Mouse (Mus musculus): ENCODE data around the gene Gm12169.
"Not testable (repeated sequence)": the region's sequence is repeated elsewhere in the genome, so short reads cannot be mapped to it uniquely, and the experiment has no call there.

Gm12169 gene

GRCm38 (mm10) chr11:46523912-46524311 is at the start of gene Gm12169:
TSS of gene Gm12169 (plus strand) at chr11:46524212.
- DNase-seq, result no peak

DNA sequence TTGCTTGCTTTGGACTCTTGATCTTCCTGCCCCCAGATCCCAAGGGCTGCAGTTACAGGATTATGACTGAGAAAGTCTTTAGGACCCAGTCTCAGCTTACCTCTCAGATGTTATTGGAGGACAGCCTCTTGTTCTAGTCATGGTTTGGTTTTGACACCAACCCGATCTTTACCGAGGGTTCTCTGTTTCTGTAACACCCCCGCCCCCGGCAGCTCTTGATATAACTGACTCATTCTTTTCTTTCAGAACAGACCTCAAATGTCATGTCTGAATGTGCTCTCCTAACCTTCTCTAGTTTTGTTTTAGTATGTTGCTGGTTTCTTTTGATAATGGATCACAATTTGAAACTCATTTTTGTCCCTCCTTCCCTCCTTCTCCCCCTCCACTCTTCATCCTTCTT is 49.8 kb upstream of the Gm12169 start:
- no peak for DNase-seq

DNA sequence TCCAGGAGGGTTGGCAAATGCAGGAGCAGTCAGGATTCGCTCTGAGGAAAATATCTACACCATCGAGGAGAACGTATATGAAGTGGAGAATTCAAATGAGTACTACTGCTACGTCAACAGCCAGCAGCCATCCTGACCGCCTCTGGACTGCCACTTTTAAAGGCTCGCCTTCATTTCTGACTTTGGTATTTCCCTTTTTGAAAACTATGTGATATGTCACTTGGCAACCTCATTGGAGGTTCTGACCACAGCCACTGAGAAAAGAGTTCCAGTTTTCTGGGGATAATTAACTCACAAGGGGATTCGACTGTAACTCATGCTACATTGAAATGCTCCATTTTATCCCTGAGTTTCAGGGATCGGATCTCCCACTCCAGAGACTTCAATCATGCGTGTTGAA is 44.7 kb upstream of the Gm12169 start:
- DNase-seq, result no peak

DNA sequence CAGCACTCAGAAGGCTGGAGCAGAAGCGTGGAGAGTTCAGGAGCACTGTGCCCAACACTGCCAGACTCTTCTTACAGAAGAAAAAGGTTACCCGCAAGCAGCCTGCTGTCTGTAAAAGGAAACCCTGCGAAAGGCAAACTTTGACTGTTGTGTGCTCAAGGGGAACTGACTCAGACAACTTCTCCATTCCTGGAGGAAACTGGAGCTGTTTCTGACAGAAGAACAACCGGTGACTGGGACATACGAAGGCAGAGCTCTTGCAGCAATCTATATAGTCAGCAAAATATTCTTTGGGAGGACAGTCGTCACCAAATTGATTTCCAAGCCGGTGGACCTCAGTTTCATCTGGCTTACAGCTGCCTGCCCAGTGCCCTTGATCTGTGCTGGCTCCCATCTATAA is 43.5 kb upstream of the Gm12169 start:
- DNase-seq, result no peak

DNA sequence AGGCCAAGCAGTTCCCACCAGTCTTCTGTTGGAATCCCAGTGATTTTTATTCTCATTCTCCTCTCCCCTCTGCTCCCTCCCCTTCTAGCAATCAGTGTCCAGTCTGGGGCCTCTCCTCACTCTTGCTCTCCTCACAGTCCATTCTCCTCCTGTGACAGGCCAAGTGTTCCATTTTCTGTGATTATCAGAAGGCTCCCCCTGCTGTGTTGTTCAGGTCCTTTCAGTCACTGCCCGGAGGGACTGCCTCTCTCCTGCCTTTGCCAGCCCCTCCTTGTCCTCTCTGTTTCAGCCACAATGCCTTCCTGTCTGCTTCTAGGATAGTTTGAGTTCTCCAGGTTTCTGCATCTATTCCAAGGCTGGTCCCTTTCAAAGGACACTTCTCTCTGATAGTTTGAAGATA is 35.8 kb upstream of the Gm12169 start:
- no peak for DNase-seq

DNA sequence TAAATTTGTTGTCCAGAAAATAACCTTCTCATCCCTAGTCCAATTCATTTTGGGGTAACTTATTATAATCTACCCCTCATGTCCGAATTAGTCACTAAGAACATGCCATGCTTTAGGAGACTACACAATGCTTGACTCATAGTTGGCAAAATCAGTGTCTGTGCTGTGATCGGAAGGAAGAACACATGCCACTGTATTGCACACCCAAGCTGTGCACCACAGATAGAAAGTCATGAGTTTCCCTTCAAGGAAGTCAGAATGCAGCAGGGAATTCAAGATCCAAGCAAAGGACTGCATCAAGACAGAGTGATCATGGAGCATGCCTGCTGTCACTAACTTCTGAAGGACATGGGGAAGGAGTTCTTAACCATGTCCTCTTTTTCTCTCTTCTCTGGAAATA is 35.4 kb upstream of the Gm12169 start:
- no peak for DNase-seq

GRCm38 (mm10) chr11:46507146-46507545 is 16.9 kb upstream of the Gm12169 start:
- no peak for DNase-seq

- no peak for DNase-seq
Measured at GRCm38 (mm10) chr11:46509900-46510299, 14.1 kb upstream of the Gm12169 start.

DNA sequence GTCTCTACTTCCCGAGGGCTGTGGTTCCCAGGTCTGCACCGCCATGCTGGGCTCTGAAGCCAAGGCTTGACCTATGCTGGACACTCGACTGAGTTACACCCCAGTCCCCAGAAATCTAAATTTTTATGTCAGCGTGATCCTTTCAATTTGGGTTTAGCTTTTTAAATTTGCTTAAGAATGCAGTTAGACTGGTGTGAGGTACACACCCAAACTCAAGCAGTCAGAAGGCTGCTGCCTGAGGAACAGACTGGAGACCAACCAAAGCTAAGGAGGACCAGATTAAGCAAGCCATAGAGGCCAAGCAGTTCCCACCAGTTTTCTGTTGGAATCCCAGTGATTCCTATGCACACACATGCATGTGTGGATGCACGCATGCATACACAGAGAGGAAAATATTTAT is 2.7 kb upstream of the Gm12169 start:
- not testable (repeated sequence) for DNase-seq

DNA sequence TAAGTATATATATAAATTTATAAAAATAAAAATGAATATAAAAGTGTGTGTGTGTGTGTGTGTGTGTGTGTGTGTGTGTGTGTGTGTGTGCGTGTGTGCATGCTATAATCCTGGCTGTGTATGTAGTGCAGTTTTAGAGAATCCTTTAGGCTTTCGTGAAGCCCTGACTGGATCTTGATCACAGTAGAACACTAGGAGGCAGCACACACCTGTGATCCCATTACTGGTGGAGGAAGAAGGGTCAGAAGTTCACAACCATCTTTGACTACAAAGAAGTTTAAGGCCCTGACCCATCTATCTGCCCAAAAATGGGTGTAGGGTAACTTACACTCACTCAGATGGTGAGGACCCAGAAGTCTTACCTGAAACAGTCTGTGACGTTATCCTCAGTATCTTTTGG is 1.3 kb upstream of the Gm12169 start:
- no peak for DNase-seq

GRCm38 (mm10) chr11:46530149-46530548 is 6.1 kb downstream of the Gm12169 start:
- no peak for DNase-seq

DNA sequence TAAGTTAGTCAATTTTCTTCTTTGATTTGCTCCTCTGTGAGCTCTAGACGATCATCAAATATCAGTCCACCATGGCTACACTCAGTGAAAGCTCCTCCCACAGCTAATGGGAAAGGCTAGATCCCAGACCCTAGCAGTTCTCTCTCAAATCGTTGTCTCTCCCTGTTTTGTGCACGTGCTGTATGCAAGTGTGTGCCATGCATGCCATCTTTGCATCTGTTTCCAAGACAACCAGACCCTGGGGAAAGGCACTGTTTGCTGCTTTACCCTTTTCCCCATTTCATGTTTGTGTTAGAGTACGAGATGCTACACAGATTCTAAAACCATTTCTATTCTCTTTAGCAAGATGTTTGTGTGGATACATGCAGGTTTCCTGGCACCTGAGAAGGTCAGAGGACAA is 13.0 kb downstream of the Gm12169 start:
- DNase-seq, result no peak

DNA sequence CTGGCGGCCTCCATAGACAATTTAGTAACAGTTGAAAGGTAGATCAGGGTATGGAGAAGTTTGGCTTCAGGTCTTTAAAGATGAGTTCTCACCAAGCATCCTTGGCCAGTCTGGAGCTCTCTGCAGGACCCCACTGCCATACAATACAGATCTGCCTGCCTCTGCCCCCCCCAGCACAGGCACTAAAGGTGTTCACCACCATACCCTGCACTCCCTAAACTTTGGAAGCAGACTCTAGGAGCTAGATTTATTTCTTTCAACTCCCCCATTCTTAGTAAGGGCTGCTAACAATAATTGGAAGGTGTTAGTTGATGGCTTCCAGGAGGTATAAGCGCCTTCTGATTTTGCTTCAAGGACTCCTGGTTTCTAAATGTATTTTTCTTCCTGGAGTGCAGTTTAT is 19.5 kb downstream of the Gm12169 start:
- DNase-seq, result no peak

GRCm38 (mm10) chr11:46549721-46550120 is 25.7 kb downstream of the Gm12169 start:
- DNase-seq, result no peak

GRCm38 (mm10) chr11:46552741-46553140 is 28.7 kb downstream of the Gm12169 start:
- no peak for DNase-seq

GRCm38 (mm10) chr11:46561096-46561495 is 37.1 kb downstream of the Gm12169 start:
- no peak for DNase-seq

DNA sequence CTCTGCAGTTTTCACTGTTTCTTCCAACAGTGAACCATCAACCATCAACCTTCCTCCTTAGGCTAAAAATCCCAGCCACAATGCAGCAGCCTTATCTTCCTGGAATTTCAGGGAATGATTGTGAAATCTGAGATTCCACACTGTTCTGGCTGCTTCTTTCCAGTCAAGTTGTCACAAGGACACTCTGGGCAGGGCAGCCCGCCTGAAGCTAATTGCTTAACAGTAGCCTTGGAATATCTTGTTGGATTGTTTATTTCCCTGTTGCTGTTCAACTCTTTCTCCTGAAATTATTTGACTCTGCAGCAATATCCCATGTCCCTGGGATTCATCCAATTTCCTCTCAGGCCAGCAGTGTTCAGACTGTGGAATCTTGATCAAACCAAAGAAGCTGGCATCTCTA is 40.7 kb downstream of the Gm12169 start:
- DNase-seq, result no peak

DNA sequence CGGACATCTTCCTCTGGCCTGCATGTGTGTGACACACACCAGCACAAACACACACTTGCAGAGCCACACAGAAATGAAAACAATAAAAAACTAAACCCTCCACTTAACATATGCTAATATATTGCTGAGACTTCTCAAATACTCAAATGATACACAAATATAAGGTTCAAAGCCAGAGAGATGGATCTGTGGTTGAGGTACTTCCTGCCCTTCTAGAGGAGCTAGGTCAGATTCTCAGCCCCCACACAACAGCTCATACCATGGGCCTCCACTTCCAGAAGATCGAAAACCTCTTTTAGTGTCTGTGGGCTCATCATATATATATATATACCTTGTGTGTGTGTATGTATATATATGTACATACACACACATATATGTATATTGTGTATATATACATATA is 42.0 kb downstream of the Gm12169 start:
- no peak for DNase-seq

DNA sequence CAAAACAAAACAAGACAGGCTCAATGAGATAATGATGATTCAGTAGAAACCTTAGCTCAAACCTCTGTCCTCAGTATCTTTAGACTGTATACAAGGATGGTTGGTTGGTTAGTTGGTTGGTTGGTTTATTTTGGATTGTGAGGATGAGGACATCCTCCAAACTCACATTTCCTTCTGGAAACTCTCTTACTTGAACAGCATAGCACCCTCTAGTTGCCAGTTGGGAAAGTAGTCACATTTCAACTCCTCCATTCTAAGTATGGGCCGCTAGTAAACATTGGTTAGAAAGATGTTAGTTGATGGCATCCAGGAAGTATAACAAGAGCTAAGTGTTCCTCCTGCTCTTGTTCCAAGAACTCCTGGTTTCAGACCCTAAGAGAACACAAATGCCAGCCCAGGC is 45.1 kb downstream of the Gm12169 start:
- no peak for DNase-seq

GRCm38 (mm10) chr11:46571327-46571726 is 47.3 kb downstream of the Gm12169 start, which contains the start of gene BC053393:
TSS of gene BC053393 (plus strand) at chr11:46571536.
- DNase-seq, result no peak

GRCm38 (mm10) chr11:46578771-46579281 is 54.8 kb downstream of the Gm12169 start:
- no peak for DNase-seq

DNA sequence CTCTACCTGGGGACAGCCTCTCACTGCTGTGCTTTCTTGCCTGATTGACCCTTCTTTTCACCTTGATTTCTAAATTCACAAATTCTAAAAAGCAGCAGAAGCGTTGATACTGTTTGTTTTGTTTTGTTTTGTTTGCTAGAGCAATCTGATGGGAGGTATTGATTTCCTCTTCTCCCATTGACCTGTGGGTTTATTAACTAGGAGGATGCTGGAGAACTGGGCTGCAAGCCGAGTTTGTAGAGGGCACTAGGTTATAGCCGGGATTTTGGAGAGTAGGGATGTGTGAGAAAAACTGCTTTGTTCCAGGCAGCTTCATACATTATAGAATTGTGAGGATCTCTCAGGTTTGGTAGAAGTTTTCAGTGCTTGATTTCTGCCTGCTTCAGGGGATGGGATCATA is 56.4 kb downstream of the Gm12169 start:
- no peak for DNase-seq

GRCm38 (mm10) chr11:46582741-46583140 is 58.7 kb downstream of the Gm12169 start:
- no peak for DNase-seq
